Mouse (Mus musculus) olfactory bulb, adult 2 months (tissue): ENCODE results near the gene Cygb. TPM values are rescaled to one million over a fixed set of nuclear protein-coding genes. Genes with fewer than 3 reads are reported as not detected.

Source experiments
- H3K27ac ChIP-seq: fragments of 200-500 bp; 2 replicates; pipeline ENCODE4 v1.5.1; 2012; ENCODE audit warnings: low read depth, low read length; ENCODE audit not compliant: insufficient read depth
- H3K4me1 ChIP-seq: fragments of 200-500 bp; 2 replicates; pipeline ENCODE4 v1.6.1; 2012; ENCODE audit warnings: low read length; ENCODE audit not compliant: control insufficient read depth, insufficient read depth
- H3K4me3 ChIP-seq: fragments of 200-500 bp; 2 replicates; pipeline ENCODE4 v1.5.1; 2012; ENCODE audit warnings: mild to moderate bottlenecking, low read depth, low read length, moderate library complexity; ENCODE audit not compliant: insufficient read depth
- CTCF ChIP-seq: fragments of 200-500 bp; IDR thresholded peaks from 2 replicates; pipeline ENCODE4 v1.5.1; 2012; ENCODE audit warnings: low read depth, mild to moderate bottlenecking, low read length, moderate library complexity; ENCODE audit not compliant: insufficient read depth
- POLR2A ChIP-seq: fragments of 200-500 bp; IDR thresholded peaks from 2 replicates; pipeline ENCODE4 v1.6.1; 2012; ENCODE audit warnings: mild to moderate bottlenecking, low read depth, low read length, moderate library complexity; ENCODE audit not compliant: insufficient read depth
- WGBS: fragments of 180-500 bp; shearing (Covaris S2); methylation state at CpG from one replicate; pipeline ENCODE4 v1.1.7; 2018; 5-methylcytosine and 5-hydroxymethylcytosine counted together
- polyA plus RNA-seq: library from polyadenylated mRNA; stranded (reverse); fragments of >200 nt; gene quantifications from 2 replicates; pipeline ENCODE4 v1.2.4, GENCODE M21; 2012; ENCODE audit warnings: low replicate concordance; ENCODE audit not compliant: missing spikeins, insufficient read depth, insufficient read length

Gene Cygb
- polyA plus RNA-seq, 1 experiment: not detected

DNA sequence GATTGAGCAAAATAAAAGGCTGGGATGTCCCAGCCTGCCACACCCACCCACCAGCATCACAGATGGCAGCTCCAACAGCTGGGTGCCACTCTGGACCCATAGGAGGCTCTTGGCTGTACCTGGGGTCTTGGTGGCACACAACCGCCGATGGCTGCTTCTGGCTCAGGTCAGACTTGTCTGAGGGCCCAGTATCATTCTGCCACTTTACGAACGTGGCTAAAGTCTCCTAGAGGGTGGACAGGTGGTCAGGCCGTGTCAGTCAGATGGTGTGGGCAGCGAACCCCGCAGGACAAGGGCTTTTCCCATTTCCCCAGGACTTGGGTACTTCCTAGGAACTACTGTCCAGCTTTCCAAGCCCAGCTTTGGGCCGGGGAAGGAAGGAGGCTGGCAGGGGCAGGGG, 52.9 kb downstream of the Cygb start:
- WGBS: 90% methylated on average over 8 of the region's 8 CpGs
- no peaks in the 10 kb centered on the region for H3K4me1 ChIP-seq
- TF ChIP-seq POLR2A: no peak
- no peak for TF ChIP-seq CTCF
- no peak overlapping the region for H3K4me3 ChIP-seq
- H3K27ac ChIP-seq: no peak overlapping the region

DNA sequence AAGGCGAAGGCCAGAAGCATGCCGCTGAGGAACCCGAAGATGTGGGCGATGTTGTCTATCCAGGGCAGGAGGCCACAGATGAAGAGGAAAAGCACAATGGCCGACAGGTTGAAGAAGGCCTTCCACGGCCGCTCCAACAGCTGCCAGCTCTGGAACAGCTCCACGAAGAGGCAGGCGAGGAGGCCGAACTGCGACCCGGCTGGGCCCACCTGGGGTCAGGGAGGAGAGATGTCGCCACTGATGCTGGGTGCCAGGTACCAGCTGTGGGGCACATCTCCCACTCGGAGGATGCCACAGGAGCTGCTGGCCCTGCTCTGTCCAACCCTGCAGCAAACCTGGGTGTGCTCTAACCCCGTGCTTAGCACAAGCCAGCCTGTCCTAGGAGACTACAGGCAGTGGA, 54.9 kb downstream of the Cygb start:
- Histone ChIP-seq H3K27ac (no peak overlapping the region), H3K4me3 (no peak overlapping the region), H3K4me1 (no peaks in the 10 kb centered on the region)
- no peak for TF ChIP-seq POLR2A
- no peak for TF ChIP-seq CTCF
- WGBS: 91% methylated on average over 15 of the region's 15 CpGs

DNA sequence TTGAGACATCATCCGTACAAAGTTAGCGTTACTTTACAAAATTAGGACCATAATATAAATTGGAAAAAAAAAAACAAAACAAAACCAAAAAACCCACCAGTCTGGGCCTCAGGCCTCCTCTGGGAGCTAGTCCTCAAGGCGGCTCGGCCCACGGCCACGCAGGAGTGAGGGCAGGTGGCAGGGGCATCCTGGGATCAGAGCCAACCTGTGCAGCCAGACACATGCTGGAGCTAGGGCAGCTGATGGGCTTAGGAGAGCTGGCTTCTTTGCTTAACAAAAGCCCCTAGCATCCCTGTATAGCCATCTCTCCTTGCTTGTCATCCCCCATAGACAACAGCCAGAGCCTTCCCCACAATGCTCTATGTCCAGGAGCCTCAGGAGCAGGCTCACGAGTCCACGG, 55.9 kb downstream of the Cygb start:
- TF ChIP-seq CTCF (no peak), POLR2A (no peak)
- Histone ChIP-seq H3K27ac (no peak overlapping the region), H3K4me3 (no peak overlapping the region), H3K4me1 (no peaks in the 10 kb centered on the region)
- WGBS: 85% methylated on average over 8 of the region's 8 CpGs

DNA sequence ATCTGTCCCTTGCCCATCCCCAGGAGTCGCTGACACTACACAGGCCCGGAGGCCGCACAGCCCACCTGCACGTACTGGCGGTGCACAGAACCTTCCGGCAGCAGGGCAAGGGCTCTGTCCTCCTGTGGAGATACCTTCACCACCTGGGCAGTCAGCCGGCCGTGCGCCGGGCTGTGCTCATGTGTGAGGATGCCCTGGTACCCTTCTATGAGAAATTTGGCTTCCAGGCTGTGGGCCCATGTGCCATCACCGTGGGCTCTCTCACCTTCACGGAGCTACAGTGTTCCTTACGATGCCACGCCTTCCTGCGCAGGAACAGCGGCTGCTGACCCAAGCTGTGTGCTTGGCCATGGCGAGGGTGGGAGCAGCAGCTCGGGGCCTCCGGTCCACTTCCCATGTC, 57.3 kb downstream of the Cygb start:
- 91% methylated on average over 19 of the region's 19 CpGs for WGBS
- no peak overlapping the region for H3K4me3 ChIP-seq
- no peaks in the 10 kb centered on the region for H3K4me1 ChIP-seq
- TF ChIP-seq POLR2A: no peak
- no peak for TF ChIP-seq CTCF
- H3K27ac ChIP-seq: no peak overlapping the region

Other genes with a start within 250 kb of the Cygb start
- gene Rnf157, start 241.3 kb downstream of the Cygb start, polyA plus RNA-seq: 199 TPM in 1 of 2 replicates, not detected in the other
- gene Ubald2, start 220.2 kb downstream of the Cygb start, polyA plus RNA-seq: not detected in 2 replicates
- gene Qrich2, start 188.1 kb downstream of the Cygb start, polyA plus RNA-seq: not detected in 2 replicates
- gene Prpsap1, start 160.1 kb downstream of the Cygb start, polyA plus RNA-seq: not detected in 2 replicates
- not detected in 2 replicates for gene Sphk1, start 123.4 kb downstream of the Cygb start, polyA plus RNA-seq
- gene Ube2o, start 72.9 kb downstream of the Cygb start, polyA plus RNA-seq: not detected in 2 replicates
- gene Aanat, start 67.9 kb downstream of the Cygb start, polyA plus RNA-seq: not detected in 2 replicates
- gene Rhbdf2, start 27.3 kb downstream of the Cygb start, polyA plus RNA-seq: not detected in 2 replicates
- gene Prcd, start 779 bp downstream of the Cygb start, polyA plus RNA-seq: not detected in 2 replicates
- not detected in 2 replicates for gene St6galnac1, start 121.2 kb upstream of the Cygb start, polyA plus RNA-seq
- not detected in 2 replicates for gene Mxra7, start 173.7 kb upstream of the Cygb start, polyA plus RNA-seq
- not detected in 2 replicates for gene Mettl23, start 189.0 kb upstream of the Cygb start, polyA plus RNA-seq
- not detected in 2 replicates for gene Jmjd6, start 189.1 kb upstream of the Cygb start, polyA plus RNA-seq
- gene Mfsd11, start 198.1 kb upstream of the Cygb start, polyA plus RNA-seq: not detected in 2 replicates
- not detected in 2 replicates for gene Srsf2, start 198.8 kb upstream of the Cygb start, polyA plus RNA-seq